Mouse (Mus musculus): ENCODE results near the gene Mki67.
"Not testable (repeated sequence)": the region's sequence is repeated elsewhere in the genome, so short reads cannot be mapped to it uniquely, and the experiment has no call there.

The Mki67 gene

GRCm38 (mm10) chr7:135716445-135716877 lies 300 bp upstream of the Mki67 start:
- DNase-seq (ENCODE audit: low spot score), result peak; percentile 77

GRCm38 (mm10) chr7:135715166-135715565 lies 995 bp downstream of the Mki67 start:
- DNase-seq (ENCODE audit: low spot score), result no peak

DNA sequence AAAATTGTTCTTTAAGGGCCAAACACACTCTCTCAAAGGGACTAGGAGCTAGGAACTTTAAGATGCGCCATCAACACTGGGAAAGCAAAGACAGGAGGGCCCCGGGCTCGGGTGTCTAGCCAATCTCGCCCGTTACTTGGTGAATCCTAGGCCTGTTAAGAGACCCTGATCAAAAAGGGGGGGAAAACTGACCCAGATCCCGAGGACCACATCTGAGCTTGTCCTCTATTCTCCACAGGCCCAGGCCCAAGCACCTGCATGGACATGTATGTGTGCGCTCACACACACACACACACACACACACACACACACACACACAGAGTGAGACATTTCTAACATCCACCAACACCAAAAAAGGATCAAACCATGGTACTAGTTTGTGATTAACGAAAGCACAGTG lies 2.8 kb downstream of the Mki67 start:
- no peak for DNase-seq (ENCODE audit: low spot score)

DNA sequence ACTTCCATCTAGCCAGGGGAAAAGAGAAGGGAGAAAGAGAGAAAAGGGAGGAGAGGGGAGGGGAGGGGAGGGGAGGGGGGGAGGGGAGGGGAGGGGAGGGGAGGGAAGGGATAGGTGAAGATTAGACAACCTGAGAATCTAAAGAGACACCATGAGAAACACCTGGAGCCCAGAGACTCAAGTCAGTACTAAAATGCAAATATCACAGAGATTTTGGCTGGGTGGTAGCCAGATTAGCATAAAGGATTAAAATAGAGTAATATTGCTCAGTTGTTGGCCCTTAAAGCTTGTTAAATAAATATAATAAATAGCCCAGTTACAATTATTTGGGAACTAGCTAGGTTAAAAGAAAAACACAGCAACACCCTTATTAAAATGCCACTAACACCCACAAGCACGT lies 3.6 kb downstream of the Mki67 start:
- no peak for DNase-seq (ENCODE audit: low spot score)

GRCm38 (mm10) chr7:135710702-135711101 lies 5.5 kb downstream of the Mki67 start:
- no peak for DNase-seq (ENCODE audit: low spot score)

- no peak for DNase-seq (ENCODE audit: low spot score)
Measured at GRCm38 (mm10) chr7:135705753-135706152, 10.4 kb downstream of the Mki67 start.

GRCm38 (mm10) chr7:135705083-135705482 lies 11.1 kb downstream of the Mki67 start:
- DNase-seq (ENCODE audit: low spot score), result no peak

GRCm38 (mm10) chr7:135704251-135704650 lies 11.9 kb downstream of the Mki67 start:
- no peak for DNase-seq (ENCODE audit: low spot score)

DNA sequence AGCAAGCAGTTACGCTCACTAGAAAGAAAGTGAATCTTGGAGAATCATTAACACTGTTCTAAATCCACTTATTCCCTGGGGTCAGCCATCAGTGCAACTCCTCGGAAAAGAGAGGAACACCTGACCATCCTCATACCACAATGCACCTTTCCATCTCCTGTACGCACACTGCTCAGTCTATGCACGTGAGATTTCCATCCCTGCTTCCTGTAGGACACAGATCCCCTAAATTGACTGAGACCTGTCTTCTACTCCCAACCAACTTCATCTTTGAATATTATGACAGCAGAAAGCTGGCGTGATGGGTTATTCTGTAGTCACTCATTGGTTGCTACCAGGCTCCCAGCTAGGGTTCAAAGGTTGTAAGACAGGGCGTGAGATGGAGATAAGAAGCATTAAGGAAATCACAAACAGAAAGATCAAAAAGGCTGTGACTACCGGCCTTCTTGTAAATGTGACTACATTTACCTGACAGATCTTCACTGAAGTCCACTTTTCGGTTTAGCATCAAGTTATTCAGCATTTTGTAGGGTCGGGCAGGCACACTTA lies 12.5 kb downstream of the Mki67 start:
- no peak for DNase-seq (ENCODE audit: low spot score)

- not testable (repeated sequence) for DNase-seq (ENCODE audit: low spot score)
Measured at GRCm38 (mm10) chr7:135699351-135699750, 16.8 kb downstream of the Mki67 start.

DNA sequence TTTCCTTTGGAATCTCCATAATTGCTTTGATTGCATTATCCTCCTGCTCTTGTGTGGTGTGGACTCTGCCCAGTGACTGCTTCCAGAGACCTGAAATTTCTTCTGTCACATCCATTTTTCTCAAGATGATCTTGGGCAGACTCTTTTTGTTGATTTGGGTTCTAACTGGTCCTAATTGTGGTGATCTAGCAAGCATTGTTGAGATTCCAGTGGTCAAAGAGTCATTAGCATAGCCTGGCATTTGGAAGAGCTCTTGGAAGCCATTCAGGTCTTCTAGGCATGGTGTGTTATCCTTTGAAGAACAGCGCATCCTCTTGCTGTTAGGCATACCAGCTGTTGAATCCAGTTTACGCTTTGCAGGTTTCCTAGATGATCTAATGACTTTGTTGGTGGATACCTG lies 17.8 kb downstream of the Mki67 start:
- no peak for DNase-seq (ENCODE audit: low spot score)

DNA sequence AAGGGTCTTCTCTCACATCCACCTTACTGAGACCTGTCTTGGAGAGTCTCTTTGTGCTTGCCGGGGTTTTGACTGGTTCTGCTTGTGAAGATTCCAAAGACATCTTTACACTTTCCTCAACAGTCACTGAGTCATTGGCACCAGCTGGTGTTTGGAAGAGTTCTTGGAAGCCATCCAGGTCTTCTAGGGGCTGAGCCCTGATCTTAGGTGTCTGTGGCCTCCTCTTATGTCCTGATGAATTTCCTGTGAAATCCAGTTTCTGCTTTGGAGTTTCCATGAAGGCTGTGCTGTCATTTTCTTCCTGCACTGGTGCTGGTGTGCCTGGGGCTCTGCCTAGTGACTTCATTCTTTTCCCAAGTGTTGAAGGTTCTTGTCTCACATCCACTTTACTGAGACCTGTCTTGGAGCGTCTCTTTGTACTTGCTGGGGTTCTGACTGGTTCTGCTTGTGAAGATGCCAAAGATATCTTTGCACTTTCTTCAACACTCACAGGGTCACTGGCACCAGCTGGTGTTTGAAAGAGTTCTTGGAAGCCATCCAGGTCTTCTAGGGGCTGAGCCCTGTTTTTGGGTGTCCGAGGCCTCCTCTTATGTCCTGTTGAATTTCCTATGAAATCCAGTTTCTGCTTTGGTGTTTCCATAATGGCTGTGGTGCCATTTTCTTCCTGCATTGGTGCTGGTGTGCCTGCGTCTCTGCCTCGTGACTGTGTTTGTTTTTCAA lies 19.0 kb downstream of the Mki67 start:
- not testable (repeated sequence) for DNase-seq (ENCODE audit: low spot score)

DNA sequence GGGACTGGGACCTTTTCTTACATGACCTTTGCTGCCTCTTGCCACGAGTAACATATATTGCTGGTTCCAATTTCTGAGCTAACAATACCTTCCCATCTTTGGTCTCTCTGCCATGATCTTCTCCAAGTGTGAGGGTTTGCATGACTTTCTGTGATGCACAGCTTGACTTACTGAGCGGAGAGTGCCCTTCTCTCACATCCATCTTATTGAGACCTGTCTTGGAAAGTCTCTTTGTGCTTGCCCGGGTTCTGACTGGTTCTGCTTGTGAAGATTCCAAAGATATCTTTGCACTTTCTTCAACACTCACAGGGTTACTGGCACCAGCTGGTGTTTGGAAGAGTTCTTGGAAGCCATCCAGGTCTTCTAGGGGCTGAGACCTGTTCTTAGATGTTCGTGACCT lies 20.0 kb downstream of the Mki67 start:
- DNase-seq (ENCODE audit: low spot score), result no peak

- no peak for DNase-seq (ENCODE audit: low spot score)
Measured at GRCm38 (mm10) chr7:135694796-135695195, 21.4 kb downstream of the Mki67 start.

DNA sequence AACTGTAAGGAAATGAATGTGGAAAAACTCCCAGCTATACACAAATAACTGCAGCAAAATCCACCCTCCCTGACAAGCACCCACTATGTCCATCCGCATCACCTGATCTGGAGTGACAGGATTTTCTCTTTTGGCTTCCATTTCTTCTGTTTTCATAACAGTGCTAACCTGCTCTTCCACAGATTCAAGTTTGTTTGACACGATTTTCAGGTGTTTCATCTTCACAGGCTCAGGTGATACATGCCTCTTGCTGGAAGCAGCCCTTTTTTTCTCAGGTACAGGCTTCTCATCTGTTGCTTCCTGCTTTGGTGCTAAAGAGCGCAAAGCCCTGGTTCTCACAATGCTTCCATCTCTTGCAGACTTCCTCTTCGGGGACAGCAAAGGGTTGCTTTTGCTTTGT lies 22.0 kb downstream of the Mki67 start:
- no peak for DNase-seq (ENCODE audit: low spot score)

DNA sequence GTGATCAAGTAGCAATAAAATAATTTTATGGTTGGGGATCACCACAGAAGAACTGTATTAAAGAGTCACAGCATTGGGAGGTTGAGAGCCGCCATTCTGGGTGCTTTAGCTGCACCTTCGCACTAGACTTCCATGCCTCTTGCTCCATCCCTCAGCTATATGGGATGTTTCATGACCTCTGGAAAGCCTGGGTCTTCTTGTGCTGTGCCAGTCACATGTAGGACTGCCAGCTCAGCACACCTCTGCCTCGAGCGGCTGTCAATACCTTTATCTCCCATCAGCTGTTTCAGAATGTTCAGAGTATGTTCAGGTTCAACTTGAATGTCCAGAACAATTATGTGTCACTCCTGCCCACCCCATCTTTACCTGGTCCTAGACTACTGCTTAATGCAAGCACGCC lies 24.2 kb downstream of the Mki67 start:
- DNase-seq (ENCODE audit: low spot score), result no peak

DNA sequence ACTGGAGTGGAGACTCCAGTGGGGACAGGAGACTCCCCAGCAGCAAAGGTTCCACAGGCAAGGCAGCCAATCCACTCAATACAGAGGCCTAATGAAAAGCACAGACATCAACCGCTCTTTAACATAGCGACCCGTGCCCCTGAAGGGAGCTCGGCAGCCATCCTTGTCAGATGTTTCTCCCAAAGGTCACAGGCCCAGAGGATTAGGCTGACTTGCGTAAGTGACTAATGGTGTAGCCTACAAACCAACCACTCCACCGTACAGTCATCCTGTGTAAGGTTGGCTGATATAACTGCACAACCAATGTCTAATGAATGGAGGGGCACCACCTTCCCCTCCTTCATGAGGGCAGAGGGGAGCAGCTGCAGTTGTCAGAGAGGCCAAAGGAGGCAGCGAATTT lies 26.8 kb downstream of the Mki67 start:
- DNase-seq (ENCODE audit: low spot score), result no peak

GRCm38 (mm10) chr7:135684938-135685337 lies 31.2 kb downstream of the Mki67 start:
- no peak for DNase-seq (ENCODE audit: low spot score)

DNA sequence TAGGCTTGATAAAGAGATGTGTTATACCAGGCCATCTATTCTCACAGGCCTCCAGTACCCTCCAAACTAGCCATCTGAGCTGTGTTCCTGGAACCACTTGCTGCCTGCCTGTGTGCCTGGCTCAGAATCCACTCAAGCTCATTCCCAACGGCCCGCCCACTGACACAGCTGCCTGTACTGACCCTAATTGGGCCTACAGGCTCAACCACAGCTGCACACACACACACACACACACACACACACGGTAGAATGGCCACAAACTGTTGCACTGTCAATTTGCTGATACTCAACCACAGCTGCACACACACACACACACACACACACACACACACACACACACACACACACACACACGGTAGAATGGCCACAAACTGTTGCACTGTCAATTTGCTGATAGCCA lies 32.1 kb downstream of the Mki67 start:
- not testable (repeated sequence) for DNase-seq (ENCODE audit: low spot score)

DNA sequence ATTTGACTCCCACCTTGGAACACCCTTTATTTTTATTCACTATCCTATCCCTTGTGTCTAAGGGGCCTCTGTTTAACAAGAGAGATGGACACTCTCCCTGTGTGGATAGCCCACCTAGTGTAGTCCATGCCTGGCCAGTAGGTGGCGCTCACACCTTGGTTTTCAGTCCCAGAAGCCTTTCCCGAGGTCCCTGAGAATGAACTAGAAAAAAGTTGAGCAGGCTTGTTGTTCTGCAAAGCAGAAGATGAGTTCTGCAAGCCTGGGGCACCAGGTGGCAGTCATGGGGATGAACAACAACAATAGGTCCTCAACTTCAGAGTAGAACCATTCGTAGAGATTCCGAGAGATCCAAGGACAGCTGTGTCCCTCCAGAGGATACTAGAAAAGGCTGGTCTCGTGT lies 35.8 kb downstream of the Mki67 start:
- DNase-seq (ENCODE audit: low spot score), result peak; percentile 69

DNA sequence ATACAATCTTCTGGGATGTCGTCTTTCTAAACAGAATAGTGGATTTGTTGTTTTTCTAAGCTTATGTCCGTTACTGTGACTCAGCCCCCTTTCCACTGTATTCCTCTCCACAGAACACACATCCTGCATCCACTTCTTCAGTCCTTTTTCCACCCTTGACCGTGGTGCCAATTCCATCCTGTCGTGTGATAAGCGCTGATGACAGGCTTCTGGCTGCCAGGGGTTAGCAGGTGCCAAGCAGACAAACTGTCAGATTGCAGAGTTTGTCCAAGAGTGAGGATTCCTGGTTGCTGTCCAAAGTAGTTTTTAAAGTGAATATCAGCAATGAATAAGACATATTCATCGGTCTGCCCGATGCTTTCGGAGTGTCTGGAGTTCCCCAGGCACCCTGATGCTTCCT lies 39.4 kb downstream of the Mki67 start:
- DNase-seq (ENCODE audit: low spot score), result no peak

DNA sequence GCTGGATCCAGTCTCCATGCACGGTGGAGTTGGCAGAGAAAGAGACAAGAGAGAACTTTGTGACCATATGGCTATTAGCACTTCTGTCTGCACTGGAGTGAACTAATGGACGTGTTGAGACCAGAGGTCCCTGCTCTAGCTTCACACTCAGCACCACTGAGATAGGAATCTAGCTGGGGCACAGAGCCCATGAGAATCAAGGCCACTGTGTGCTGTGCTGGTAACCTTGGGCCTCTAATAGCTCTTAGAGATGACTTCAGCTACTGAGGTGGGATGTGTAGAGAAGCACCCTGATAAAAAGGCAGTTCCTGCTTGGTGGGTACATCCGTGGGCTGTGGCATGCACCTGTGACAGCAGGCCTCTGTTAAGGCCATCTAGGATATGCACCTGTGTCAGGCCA lies 42.6 kb downstream of the Mki67 start:
- no peak for DNase-seq (ENCODE audit: low spot score)

DNA sequence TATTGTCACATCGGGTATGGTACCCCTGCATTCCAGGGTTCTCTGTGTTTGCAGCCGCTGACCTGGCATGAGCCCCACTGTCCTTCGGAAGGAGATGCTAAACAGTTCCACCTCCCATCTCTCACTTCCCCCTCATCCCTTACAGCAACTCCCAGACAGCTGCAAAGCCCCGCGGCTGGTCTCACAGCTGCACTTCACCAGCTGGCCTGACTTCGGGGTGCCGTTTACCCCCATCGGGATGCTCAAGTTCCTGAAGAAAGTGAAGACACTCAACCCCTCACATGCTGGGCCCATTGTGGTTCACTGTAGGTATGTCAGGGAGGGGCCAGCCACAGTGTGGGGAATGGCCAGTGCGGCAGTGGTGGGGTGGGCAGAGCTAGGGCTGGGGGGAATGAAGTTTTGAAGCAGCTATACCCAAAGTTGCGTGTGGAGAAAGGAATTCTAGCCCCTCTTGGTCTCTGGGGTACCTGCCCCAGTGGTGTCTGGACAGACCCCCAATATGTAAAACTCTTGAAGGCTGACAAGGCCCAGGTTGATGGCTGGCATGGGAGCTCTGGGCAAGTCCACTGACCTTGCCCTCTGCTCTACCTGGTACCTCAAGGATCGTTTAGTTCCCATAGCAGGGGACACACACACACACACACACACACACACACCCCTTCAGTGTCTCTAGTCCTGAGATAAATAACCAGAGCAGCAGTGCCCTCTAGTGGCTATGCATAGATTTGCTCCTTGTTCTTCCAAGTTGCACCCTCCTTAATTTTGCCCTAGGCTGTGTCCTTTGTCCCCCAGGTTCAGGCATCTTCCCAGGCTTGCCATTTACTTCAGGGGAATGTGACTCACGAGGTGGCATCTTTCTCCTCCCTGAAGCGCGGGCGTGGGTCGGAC lies 47.1 kb downstream of the Mki67 start:
- DNase-seq (ENCODE audit: low spot score), result peak; percentile 49
